Mouse (Mus musculus): ENCODE data around the gene Ryr3.

GRCm38 (mm10) chr2:112762006-112762405 is 454.9 kb downstream of the Ryr3 start:
- TF ChIP-seq CHD2 (IDR thresholded peaks at IDR 0.05; ENCODE audit: low read depth, low read length) (no peak), ZNF384 (IDR thresholded peaks at IDR 0.05; ENCODE audit: low read depth, low read length) (no peak), ZC3H11A (IDR thresholded peaks at IDR 0.05; ENCODE audit: borderline replicate concordance, low read depth, low read length) (no peak), HCFC1 (IDR thresholded peaks at IDR 0.05; ENCODE audit: borderline replicate concordance, insufficient read depth, low read length) (no peak), MAFK (IDR thresholded peaks at IDR 0.05; ENCODE audit: insufficient read depth, low read depth, low read length) (no peak)
